Mouse (Mus musculus) brain, embryonic 18.5 days (tissue): Measurements from ENCODE around the gene Gm17079.
"Not testable (repeated sequence)": the region's sequence is repeated elsewhere in the genome, so short reads cannot be mapped to it uniquely, and the experiment has no call there.

Experiments
- DNase-seq: peaks from one replicate; pipeline ENCODE4 v3.0.0-alpha.2; 2012; ENCODE audit warnings: low read depth, low spot score

Gm17079 gene

GRCm38 (mm10) chr14:51695368-51695767 lies at the start of gene Gm17079:
TSS of gene Gm17079 (minus strand) at chr14:51695468.
- not testable (repeated sequence) for DNase-seq

- DNase-seq: no peak
Observed at GRCm38 (mm10) chr14:51740347-51741170, 45.3 kb upstream of the Gm17079 start.

GRCm38 (mm10) chr14:51739150-51739993 lies 44.1 kb upstream of the Gm17079 start:
- no peak for DNase-seq

- DNase-seq: no peak
Observed at GRCm38 (mm10) chr14:51738411-51739149, 43.3 kb upstream of the Gm17079 start.

- no peak for DNase-seq
Observed at GRCm38 (mm10) chr14:51737967-51738366, 42.7 kb upstream of the Gm17079 start.

- no peak for DNase-seq
Observed at GRCm38 (mm10) chr14:51717083-51717482, 21.8 kb upstream of the Gm17079 start, which contains the start of gene Gm5800. TSS of gene Gm5800 (minus strand) at chr14:51717183.

GRCm38 (mm10) chr14:51677269-51677668 lies 18.0 kb downstream of the Gm17079 start:
- DNase-seq: no peak
